Mouse (Mus musculus) large intestine, adult 2 months (tissue): ENCODE measurements at regions not wholly inside any gene's neighbourhood (a gene's known extent, or its start where the extent isn't known, plus 50 kb on each side); places are given as distances from the start of the nearest gene placed in this dataset.

Source experiments
- DNase-seq: peaks from one replicate; pipeline ENCODE4 v3.0.0-alpha.2; 2012; ENCODE audit warnings: low read depth, low spot score
- WGBS: fragments of 180-500 bp; shearing (Covaris S2); methylation state at CpG from one replicate; pipeline ENCODE4 v1.1.7; 2018; 5-methylcytosine and 5-hydroxymethylcytosine counted together

- WGBS: 22% methylated on average over 10 of the region's 10 CpGs
- no peak for DNase-seq
Measured at GRCm38 (mm10) chr10:111558675-111559340, 52.7 kb downstream of the Phlda1 start.

GRCm38 (mm10) chr10:111559341-111560246, 53.5 kb downstream of the Phlda1 start:
- WGBS: 24% methylated on average over 17 of the region's 17 CpGs
- no peak for DNase-seq

GRCm38 (mm10) chr10:111562628-111563027, 56.5 kb downstream of the Phlda1 start:
- 29% methylated on average over 8 of the region's 8 CpGs for WGBS
- no peak for DNase-seq

- WGBS: 23% methylated on average over 12 of the region's 12 CpGs
- no peak for DNase-seq
Measured at GRCm38 (mm10) chr10:111566873-111567381, 60.8 kb downstream of the Phlda1 start.

- WGBS: 56% methylated on average over 7 of the region's 7 CpGs
- DNase-seq: no peak
Measured at GRCm38 (mm10) chr10:111570501-111571258, 64.6 kb downstream of the Phlda1 start.

GRCm38 (mm10) chr10:111574231-111574630, 68.1 kb downstream of the Phlda1 start:
- DNase-seq: no peak
- 28% methylated on average over 4 of the region's 4 CpGs for WGBS

GRCm38 (mm10) chr10:111574812-111575211, 68.7 kb downstream of the Phlda1 start:
- DNase-seq: no peak
- 43% methylated on average over 8 of the region's 8 CpGs for WGBS

- no peak for DNase-seq
- 33% methylated on average over 5 of the region's 5 CpGs for WGBS
Measured at GRCm38 (mm10) chr10:111575256-111575655, 69.2 kb downstream of the Phlda1 start.

- DNase-seq: no peak
Measured at GRCm38 (mm10) chr10:111575926-111576325, 69.8 kb downstream of the Phlda1 start.

GRCm38 (mm10) chr10:111576395-111577069, 70.4 kb downstream of the Phlda1 start:
- no peak for DNase-seq
- WGBS: 29% methylated on average over 10 of the region's 10 CpGs

More at GRCm38 (mm10) chr10:111575926-111576325, 69.8 kb downstream of the Phlda1 start:
- WGBS: 4% methylated on average over 5 of the region's 5 CpGs

GRCm38 (mm10) chr10:111578536-111578935, 72.5 kb downstream of the Phlda1 start:
- 24% methylated on average over 5 of the region's 5 CpGs for WGBS

GRCm38 (mm10) chr10:111579481-111579880, 73.4 kb downstream of the Phlda1 start:
- WGBS: 45% methylated on average over 2 of the region's 2 CpGs
- DNase-seq: no peak

More at GRCm38 (mm10) chr10:111578536-111578935, 72.5 kb downstream of the Phlda1 start:
- DNase-seq: no peak

- DNase-seq: no peak
- WGBS: 77% methylated on average over 11 of the region's 11 CpGs
Measured at GRCm38 (mm10) chr10:111580401-111581100, 74.5 kb downstream of the Phlda1 start.

GRCm38 (mm10) chr10:111581847-111582246, 75.8 kb downstream of the Phlda1 start:
- WGBS: 98% methylated on average over 3 of the region's 3 CpGs
- DNase-seq: no peak

- no peak for DNase-seq
- WGBS: 32% methylated on average over 14 of the region's 14 CpGs
Measured at GRCm38 (mm10) chr10:111582321-111583123, 76.4 kb downstream of the Phlda1 start.

- 60% methylated on average over 20 of the region's 20 CpGs for WGBS
- no peak for DNase-seq
Measured at GRCm38 (mm10) chr10:111583124-111583743, 77.1 kb downstream of the Phlda1 start.

GRCm38 (mm10) chr10:111583744-111584152, 77.7 kb downstream of the Phlda1 start:
- WGBS: 50% methylated on average over 5 of the region's 5 CpGs
- no peak for DNase-seq
